20 mouse cellular contexts compared by ENCODE assay signal in the genomic region with DNA sequence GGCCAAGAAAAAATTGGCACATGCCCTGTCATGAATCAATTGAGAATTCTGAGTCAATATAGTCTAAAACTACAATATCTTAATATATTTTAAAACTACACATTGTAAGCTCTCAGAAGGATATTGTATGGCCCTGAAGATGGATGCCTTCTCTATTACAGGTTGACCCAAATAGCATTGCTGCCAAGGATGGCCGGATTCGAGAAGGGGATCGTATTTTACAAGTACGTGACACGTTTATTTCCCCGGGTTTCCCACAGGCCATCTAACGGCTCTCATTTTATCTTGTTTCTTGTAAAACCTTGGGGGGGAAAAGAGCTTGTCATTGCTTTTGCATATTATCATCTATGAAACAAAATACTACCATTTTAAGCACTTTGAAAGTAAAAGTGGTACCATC.
"Had no signal": no experiment of that assay in that cellular context is flagged by ENCODE, and none has a peak within 500 bp of the region (broad histone marks: within the 10 kb centered on the region; RNA-seq: fewer than 3 reads in every experiment).

No protein-coding gene starts in this region.

- H3K4me2 ChIP-seq: lung, embryonic 15.5 days; midbrain, embryonic 11.5 days; midbrain, embryonic 13.5 days; midbrain, embryonic 15.5 days; neural tube, embryonic 12.5 days; stomach, embryonic 15.5 days had no signal

- H3K36me3 ChIP-seq: lung, embryonic 15.5 days; midbrain, embryonic 13.5 days; midbrain, embryonic 15.5 days; neural tube, embryonic 12.5 days; stomach, embryonic 15.5 days had no signal

- H3K4me1 ChIP-seq: lung, embryonic 15.5 days; megakaryocyte, embryonic 14.5 days; neural tube, embryonic 12.5 days; stomach, embryonic 15.5 days had no signal

- DNase-seq: liver, postnatal 0 days; lung, adult 2 months; lung, postnatal 14 days; lung, postnatal 36 days; retina, postnatal 1 day; right cerebral cortex, postnatal 25 days; right cerebral cortex, postnatal 4 days; thymus, adult 2 months; thymus, postnatal 25 days; thymus, postnatal 4 days had no signal

- H3K27me3 ChIP-seq: lung, embryonic 15.5 days; megakaryocyte, embryonic 14.5 days; midbrain, embryonic 13.5 days; midbrain, embryonic 15.5 days; neural tube, embryonic 12.5 days; stomach, embryonic 15.5 days had no signal

- H3K9me3 ChIP-seq: lung, embryonic 15.5 days; midbrain, embryonic 13.5 days; midbrain, embryonic 15.5 days; neural tube, embryonic 12.5 days; stomach, embryonic 15.5 days had no signal

- H3K9ac ChIP-seq: liver, postnatal 0 days; lung, embryonic 15.5 days; midbrain, embryonic 13.5 days; midbrain, embryonic 15.5 days; neural tube, embryonic 12.5 days; stomach, embryonic 15.5 days had no signal

- ATAC-seq: liver, postnatal 0 days; lung, postnatal 0 days; midbrain, embryonic 13.5 days; midbrain, embryonic 15.5 days had no signal

- H3K4me3 ChIP-seq: lung, embryonic 15.5 days; megakaryocyte, embryonic 14.5 days; midbrain, embryonic 13.5 days; midbrain, embryonic 15.5 days; neural tube, embryonic 12.5 days; stomach, embryonic 15.5 days had no signal

- H3K27ac ChIP-seq: lung, embryonic 15.5 days; macrophage; midbrain, embryonic 13.5 days; midbrain, embryonic 15.5 days; neural tube, embryonic 12.5 days; stomach, embryonic 15.5 days; stomach, postnatal 0 days had no signal
